Mouse (Mus musculus): ENCODE measurements around the gene Apba3. TPM values are rescaled to one million over a fixed set of nuclear protein-coding genes. Genes with fewer than 3 reads are reported as not detected.
A peak's percentile ranks its signal among the peaks of the same experiment; 100 is the strongest.

Apba3 gene
- polyA plus RNA-seq, 1 experiment = 77.4 TPM

DNA sequence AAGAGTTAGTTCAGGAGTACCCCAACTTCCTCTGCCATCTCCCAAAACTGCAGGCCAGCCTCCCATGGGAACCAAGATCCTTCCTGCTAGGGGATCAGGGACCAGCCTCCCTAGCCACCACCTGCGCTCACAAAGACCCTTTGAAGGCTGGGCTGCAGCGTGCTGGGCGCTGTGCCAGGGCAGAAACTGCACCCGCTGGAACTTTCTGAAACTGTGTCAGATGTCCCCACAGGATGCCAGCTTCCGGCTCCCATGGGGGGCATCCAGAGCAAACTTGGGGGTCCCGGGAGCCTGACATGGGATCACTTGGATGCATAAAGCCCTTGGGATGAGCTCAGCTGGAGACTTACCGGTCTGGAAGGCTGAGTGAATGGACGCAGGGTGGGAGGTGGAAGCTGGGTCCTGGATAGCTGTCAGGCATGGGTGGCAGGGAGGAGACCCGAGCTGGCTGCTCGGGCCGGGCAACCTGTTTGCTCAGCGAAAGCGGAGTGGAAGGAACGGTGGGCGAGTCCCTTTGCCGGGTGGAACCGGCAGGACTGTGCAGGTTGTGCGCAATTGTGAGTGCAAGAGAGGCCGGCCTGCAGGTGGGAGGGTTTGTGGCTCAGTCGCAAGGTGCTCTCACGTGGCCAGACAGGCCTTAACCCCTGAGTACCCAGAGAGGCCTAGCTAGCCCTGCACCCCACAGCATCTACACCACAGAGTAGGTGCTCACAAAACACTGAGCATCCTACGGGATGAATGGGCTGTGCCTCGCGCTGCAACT, 24.1 kb downstream of the Apba3 start:
- no peak for DNase-seq (ENCODE audit: low read depth)

DNA sequence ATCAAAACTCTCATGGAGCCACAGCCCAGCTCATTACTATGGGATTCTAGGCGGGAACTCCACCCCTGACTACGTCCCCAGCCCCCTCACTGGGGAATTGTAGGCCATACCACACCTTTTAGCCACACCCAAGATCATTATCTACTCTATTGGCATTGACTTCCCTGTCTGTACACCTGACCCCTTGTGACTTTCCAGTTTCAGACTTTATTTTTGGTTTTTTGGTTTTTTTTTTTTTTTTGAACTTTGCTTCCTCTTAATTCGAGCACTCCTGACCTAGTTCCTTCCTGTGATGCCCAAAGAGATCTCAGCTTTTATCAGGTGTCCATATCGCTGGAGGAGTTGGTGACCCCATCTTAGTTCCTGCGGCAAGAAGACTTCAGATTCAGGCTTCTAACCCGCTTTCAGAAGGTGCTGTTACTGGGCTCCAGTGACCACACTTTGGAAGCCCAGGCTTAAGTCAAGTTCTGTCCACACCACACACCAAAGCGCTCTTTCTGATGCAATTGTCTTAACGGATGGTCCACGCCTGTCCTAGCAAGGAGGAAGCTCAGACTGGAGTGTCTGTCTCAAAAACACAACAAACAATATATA, 24.8 kb downstream of the Apba3 start, which contains the start of gene Tjp3:
TSS of gene Tjp3 (minus strand) at position 71 of the 594 bp plus-strand sequence.
- DNase-seq (ENCODE audit: low read depth) = no peak

DNA sequence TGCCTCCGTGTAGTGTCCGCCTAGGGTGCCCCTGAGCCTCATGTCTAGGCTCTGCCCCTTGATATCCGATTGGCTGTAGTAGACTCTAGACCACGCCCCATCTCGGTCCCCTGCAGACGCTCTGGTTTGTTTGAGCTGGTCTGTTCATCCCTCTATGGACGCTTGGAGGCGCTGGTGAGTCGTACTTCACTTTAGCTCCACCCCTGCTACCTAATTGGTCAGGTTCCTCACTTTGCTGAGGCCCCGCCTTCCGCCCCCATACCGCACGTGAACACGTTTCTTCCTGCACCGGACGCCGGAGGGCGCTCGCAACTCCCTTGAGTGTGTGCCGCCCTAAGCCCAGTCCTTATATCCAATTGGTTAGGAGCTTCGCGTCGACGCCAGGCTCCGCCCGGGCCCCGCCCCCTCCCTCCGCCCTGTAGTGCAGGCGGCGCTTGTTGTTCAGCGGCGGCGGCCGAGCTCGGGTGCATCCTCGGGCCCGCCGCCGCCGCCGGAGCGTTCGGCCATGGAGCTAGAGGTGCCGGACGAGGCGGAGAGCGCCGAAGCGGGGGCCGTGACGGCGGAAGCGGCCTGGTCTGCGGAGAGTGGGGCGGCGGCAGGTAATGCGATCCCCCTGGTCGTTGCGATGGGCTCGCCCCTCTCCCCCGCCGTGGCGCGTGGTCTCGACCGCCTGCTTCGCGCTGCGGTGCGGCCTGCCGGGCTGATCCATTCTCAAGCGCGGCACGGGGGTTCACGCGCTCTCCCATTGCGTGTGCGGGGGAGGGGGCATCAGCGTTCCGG, 26.0 kb downstream of the Apba3 start, which contains the start of gene Pip5k1c:
TSS of gene Pip5k1c (plus strand) at position 410 of the 780 bp plus-strand sequence.
- peak; percentile 92 for DNase-seq (ENCODE audit: low read depth)

DNA sequence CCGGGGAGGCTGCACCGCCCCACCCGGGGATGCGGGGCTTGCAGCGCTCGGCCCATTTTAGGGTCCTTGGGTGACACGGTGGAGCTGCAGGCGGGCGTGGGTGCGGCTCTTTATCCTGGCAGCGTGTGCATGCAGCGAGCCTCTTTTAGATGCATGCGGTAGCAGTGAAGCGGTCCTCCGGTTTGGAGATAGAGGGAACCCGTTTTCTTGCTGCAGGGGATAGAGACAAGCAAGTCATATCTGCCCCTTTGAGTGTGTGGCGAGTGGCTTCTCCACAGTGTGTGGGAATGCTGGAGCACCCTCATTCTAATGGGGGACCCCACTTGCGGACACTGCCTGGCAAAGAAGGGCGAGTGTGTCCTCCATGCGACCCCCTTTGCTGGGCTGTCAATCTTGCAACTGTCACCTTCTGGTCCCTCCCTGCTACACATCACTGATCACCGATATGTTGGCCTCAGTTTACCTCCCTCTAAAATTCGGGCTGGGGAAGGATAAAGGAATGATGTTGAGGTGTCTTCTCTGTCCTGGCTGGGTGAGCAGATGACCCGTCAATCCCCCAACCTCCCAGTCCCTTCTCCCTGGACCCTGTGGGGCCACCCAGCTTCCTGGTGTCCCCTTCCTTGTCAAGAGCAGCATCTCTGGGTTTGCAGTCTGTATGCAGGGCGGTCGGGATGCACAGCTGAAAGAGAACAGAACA, 26.7 kb downstream of the Apba3 start:
- no peak for DNase-seq (ENCODE audit: low read depth)

DNA sequence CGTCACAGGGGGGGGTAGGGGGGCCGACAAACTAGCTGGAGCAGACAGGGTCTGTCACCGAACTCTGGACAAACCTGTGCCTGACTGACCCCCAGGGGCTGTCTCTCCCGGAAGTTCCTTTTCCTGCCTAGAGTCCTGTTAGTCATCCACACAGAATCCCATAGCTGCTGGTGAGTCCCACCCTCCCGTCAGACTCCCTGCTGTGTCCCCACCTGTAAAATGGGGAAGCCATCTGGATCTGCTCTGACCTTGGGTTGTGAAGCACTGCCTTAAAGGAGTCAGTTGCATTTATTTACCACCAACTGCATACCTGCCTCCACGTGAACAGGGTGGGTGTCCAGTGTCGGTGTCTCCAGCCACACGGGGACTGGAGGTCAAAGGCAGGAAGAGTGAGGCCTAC, 27.7 kb downstream of the Apba3 start:
- DNase-seq (ENCODE audit: low read depth) = no peak

DNA sequence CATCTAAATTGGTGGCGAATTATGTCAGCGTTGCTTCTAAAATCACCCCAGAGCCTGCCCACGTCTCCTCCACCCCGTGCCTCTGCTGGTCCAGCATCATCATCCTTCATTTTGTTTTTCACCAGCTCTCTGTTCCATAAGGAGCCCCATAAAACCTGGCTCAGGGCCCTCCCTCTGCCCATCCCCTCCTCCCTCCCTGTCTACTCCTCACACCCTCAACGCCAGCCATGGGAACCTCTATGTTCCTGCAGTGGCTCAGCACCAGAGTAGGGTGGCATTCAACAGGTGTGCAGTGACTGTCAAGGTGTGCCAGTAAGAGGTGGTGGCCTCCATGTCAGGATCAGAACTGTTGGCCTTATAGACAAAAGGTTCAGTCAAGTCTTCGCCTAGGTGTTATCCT, 28.4 kb downstream of the Apba3 start:
- no peak for DNase-seq (ENCODE audit: low read depth)

DNA sequence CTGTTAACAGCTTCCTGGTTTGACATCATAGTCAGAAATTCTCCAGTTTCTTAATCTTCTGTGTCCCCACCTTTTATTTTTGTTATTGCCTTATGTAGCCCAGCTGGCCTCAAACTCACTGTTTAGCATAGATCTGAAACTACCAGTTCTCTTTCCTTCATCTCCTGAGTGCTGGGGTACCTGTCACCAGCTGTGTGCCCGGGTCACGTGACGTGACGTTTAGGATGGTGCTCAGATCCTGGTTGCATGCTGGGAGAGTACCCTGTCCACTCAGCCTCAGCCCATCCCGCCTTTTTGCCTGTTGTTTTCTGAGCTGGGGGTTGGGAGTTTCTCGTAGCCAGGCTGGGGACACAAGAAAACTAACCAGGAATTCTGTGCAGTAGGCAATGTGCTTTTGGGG, 30.5 kb downstream of the Apba3 start:
- DNase-seq (ENCODE audit: low read depth) = no peak

DNA sequence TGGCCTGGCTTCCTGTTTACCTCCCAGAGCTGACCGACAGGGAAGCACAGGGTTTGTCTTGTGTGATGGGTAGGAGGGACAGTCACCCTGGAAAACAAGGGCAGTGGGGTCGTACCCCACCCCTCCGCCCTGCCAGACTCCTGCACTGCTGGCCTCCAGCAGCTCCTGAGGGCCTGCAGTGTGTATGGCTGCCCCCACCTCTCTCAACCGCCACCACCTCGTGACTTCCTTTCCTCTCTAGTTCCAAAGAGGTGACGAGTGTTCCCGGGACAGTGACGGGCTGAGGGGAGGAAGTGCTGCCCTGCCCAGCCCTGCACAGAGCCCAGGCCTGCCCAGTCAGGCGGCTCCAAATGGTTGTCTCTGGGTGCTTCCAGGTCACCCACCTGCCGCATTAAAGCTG, 31.1 kb downstream of the Apba3 start:
- DNase-seq (ENCODE audit: low read depth) = no peak

DNA sequence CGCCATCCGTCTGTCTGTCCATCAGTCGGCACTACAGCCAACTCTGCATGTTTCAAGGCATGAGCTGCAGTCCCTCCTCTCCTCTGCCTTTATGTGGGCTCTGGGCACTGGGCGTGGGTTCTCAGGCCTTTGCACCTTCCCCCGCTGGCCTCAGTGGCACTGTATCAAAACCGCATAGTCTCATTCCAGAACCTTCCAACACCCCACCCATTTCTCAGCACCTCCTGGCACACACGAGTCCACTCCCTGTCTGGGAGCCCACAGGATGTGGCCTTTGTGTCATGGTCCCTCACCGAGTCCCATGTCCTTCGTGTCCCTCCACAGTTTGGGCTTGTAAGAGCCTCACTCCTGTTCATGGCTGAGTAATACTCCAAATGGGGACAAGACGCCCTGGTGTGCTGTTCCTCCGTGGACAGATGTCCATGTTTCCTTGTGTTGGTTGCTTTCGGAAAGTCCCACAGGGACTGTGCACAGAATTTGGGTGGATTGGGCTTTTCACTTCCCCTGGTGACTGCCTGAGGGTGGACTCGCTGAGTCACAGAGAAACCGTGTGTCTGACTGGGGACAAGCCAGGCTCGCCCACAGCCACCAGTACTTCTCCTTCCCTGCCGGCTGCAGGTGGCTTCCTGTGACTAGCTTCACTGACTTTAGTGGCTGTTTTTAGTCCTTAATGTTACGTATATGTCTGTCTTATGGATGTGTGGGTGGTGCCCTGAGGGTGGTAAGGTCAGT, 31.8 kb downstream of the Apba3 start:
- no peak for DNase-seq (ENCODE audit: low read depth)

DNA sequence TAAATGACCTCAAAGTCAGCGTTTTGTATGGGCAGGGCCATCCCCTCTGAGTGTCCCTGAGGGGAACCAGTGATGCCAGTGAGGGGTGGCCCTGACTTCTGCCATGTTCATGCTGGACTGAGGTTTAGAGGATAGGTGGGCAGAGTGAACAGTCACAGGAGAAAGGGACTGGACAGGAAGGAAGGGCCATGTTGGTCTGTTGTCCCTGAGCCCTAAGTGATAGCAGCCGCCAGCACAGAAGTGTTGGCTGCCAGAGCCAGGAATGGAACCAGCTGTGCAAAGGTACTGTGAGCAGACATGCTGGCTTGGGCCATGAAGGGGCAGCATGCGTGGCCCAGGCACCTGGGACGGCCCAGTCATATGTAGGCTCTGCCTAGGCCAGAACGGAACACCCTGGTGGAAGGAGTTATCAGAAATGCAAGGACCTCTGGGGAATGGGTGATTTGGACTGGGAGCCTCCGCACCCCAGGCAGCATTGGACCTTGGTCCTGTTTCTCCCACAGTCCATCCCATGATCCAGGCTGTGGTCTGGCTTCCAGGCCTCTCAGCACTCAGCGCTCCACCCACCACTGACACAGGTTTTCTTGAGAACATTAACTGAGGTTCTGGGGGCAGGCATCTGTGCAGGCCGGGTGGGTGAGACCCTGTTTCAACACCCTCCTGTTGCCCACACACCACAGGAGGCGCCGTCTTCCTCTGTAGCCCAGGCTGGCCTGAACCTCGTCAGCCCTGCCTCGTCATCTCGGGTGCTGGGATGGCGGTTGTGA, 33.0 kb downstream of the Apba3 start:
- DNase-seq (ENCODE audit: low read depth) = no peak

DNA sequence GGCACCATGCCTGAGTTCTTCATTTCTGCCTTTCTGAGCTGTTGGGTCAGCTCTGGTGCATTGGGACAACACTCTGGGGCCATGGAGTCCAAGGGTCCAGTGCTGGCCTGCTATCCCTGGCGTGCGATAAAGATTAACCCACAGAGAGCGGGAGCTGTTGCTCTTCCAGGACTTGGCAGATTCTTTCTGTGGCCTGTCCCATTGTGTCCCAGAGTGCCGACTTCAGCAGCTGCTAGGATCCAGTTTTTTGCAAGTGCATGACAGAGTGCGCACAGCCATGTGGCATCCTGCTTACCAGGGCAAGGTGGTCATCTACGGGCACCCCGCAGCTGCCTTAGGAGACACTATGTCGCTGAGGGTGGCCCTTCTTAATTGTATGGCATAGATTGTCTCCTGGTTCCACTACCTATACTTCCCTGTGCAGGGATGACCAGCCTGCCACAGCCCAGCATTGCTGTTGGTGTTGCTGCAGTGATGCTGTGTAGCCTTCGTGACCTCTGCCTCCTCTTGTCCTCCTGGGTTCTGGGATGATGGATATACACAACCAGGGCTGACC, 33.7 kb downstream of the Apba3 start:
- no peak for DNase-seq (ENCODE audit: low read depth)

DNA sequence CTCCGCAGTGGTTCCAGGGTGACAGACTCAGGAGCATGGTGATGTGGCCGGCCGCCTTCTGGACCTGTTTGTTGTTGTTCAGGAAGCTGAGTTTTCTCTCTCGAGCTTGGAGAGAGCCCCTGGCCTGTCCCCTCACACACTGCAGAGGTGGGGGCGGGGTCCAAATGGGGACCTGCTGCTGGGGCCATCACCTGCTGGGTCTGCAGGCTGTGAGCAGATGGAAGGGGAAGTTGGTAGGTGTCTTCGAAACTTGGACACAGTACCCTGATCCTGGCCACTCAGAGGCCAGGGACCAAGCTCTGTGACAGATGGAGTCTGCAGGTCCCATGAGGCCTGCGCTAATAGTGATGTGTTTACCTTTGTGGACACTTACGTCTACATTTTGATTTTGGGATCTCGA, 34.6 kb downstream of the Apba3 start:
- DNase-seq (ENCODE audit: low read depth) = no peak

DNA sequence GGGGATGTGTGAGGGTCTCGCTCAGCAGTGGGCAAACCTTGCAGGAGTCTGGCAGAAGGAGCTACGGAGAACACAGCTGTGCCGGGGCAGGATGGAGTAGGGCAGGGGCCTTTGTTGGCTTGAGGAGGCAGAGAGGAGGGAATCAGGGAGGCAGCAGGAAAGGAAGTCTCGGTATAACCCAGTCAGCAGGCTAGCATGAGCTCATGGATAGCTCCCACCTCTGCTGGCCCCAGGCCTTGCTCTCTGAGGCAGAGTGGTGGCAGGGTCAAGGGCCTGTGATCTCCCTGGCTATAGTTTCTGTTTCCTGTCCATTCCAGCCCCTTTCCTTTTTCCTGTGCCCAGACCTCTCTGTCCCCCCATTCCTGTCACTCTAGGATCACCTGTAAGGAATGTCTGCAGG, 35.5 kb downstream of the Apba3 start:
- DNase-seq (ENCODE audit: low read depth) = no peak

DNA sequence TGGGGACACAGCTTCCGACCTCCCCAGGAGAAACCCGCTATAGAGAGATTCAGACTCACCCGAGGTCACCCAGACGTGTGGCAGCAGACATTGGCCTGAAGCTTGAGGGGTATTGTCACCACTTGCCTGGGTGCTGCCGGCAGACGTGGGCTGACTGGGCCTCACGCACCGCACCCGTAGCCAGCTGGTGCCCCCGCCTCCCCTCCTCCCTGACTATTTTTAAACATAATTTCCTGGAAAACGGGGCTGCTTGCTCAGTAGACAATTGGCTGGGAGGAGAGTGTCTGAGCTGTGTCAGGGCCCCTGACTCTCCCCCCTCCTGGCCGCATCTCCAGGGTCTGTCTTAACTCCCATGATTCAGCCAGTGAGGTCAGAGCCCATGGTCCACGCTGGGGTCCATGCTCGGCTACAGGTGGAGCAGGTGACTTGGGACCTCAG, 36.0 kb downstream of the Apba3 start:
- DNase-seq (ENCODE audit: low read depth) = no peak

DNA sequence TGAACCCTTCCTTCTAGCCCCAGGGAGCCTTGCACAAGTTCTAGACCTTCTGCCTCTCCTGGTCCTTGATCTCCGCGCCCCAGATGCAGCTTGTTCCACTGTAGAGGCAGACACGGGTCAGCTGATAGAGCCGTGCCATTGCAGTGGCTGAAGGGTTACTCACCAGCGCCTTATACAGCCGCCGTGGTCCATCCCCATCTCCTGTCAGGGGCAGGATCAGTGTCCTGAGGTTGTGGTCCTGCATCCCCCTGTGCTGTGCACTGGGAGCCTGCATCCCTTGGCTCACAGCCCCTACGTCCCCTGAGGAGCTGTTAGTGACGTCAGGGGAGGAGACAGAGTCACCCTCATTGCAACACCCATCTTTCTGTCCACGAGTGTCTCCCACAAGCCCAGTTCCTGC, 36.5 kb downstream of the Apba3 start:
- no peak for DNase-seq (ENCODE audit: low read depth)

DNA sequence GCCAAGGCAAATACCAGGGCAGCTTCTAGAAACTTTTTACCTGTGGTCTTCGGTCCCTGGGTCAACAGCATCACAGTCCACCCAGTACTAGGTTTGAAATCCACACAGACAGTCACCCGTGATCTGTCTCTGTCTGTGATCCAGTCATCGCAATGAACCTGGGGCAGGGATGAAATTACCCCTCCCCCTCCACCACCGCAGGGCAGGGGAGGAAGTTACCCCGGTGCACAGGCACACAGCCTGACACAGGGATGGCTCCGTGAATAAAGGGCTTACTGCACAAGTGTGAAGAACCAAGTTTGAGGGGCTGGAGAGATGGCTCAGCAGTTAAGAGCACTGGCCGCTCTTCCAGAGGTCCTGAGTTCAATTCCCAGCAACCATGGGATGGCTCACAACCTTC, 37.0 kb downstream of the Apba3 start:
- DNase-seq (ENCODE audit: low read depth) = no peak

DNA sequence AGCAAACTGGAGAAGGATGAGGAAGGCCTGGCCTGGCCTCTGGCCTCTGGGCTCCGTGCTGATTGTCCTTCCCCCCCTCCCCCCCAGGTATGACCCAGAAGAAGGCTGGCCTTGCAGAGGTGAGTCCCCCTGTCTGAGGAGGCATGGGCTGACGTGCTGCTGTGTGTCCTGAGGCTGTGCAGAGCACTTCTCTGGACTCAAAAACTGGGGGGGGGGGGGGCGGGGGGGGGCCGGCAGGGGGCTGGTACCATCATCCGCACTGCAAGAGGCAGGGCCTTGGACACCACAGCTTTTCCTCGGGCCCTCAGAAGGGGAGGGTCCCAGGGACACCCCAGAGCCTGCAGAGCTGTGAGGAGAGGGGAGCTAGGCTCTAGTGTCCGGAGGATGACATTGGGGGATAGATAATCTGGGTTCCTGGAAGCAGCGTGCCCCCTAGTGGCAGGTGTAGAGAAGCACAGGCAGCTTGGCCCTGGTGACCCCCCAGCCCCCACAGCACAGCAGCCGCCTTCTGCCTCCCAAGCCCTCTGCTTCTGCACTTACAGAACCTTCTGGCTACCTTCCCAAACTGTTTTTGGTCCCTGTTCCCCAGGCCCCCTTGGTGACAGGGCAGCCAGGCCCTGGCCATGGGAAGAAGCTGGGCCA, 38.0 kb downstream of the Apba3 start:
- DNase-seq (ENCODE audit: low read depth) = no peak

DNA sequence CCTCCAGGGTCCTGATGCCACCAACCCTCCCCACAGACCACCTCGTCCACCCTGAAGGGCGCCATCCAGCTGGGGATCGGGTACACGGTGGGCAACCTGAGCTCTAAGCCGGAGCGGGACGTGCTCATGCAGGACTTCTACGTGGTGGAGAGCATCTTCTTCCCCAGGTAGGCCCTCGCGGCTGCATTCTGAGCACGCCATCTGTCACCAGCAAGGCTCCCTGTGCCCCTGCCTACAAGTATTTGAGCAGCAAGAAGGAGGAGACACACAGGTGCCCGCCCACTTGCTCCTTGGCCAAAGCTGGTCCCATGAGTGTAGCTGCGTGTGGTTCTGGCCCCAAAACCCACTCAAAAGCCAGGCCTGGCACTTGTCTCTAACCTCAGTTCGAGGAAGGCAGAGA, 38.9 kb downstream of the Apba3 start:
- DNase-seq (ENCODE audit: low read depth) = no peak

DNA sequence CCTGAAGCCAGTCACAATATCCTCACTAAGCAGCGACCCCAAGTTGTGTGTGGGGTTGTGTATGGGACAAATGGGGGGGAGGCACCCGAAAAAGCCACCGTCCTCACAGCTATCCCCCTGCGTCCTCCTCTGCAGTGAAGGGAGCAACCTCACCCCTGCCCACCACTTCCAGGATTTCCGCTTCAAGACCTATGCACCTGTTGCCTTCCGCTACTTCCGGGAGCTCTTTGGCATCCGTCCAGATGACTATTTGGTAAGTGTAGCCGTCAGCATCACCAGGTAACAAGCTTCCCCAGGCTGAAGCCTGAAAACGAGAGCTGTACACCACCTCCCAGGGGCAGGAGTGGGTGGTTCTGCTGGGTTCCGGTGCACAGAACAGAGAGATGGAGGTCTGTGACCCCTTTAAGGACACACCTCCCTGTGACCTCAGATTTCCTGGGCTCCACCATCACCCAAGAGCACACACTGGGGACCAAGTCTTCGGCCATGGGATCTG, 39.5 kb downstream of the Apba3 start:
- DNase-seq (ENCODE audit: low read depth) = no peak
